Mouse (Mus musculus): ENCODE results near the gene Hspa1a. TPM values are rescaled to one million over a fixed set of nuclear protein-coding genes. Genes with fewer than 3 reads are reported as not detected.

The Hspa1a gene
- total and polyA plus RNA-seq, 2 experiments from 2014 or later: 2.5 to 10.2 TPM

- no peaks in the 10 kb centered on the region for H3K9me3 ChIP-seq (replicated peaks; ENCODE audit: control insufficient read depth, low read length)
- no peak overlapping the region for H3K27ac ChIP-seq (ENCODE audit: low read depth)
Measured at GRCm38 (mm10) chr17:34956340-34956739, 15.6 kb downstream of the Hspa1a start.

GRCm38 (mm10) chr17:34955884-34956283 is 16.1 kb downstream of the Hspa1a start:
- TF ChIP-seq CTCF (IDR thresholded peaks at IDR 0.05; ENCODE audit: low read depth): no peak
- H3K4me3 ChIP-seq (ENCODE audit: low read depth, low read length): no peak overlapping the region
- DNase-seq (ENCODE audit: low spot score) (no peak), ATAC-seq (ENCODE audit: insufficient read depth, low read depth) (no peak)
- WGBS: 68% methylated on average over 3 of the region's 3 CpGs
- 0 out of 2 replicates have a peak, but pooled peaks cover 1% of the 10 kb centered on the region for H3K36me3 ChIP-seq (replicated peaks; ENCODE audit: control insufficient read depth, insufficient read depth, low read length)
- H3K9me3 ChIP-seq (replicated peaks; ENCODE audit: control insufficient read depth, low read length): no peaks in the 10 kb centered on the region
- H3K27me3 ChIP-seq (ENCODE audit: control insufficient read depth, insufficient read depth, low read length): no peaks in the 10 kb centered on the region
- peaks cover 8% of the 10 kb centered on the region for H3K4me1 ChIP-seq (ENCODE audit: control insufficient read depth, insufficient read depth)
- no peak overlapping the region for H3K4me2 ChIP-seq (ENCODE audit: low read depth, low read length)
- no peak overlapping the region for H3K9ac ChIP-seq (replicated peaks; ENCODE audit: low read depth, low read length)
- no peak overlapping the region for H3K27ac ChIP-seq (ENCODE audit: low read depth)

More at GRCm38 (mm10) chr17:34956340-34956739, 15.6 kb downstream of the Hspa1a start:
- Histone ChIP-seq H3K4me2 (ENCODE audit: low read depth, low read length) (no peak overlapping the region), H3K36me3 (replicated peaks; ENCODE audit: control insufficient read depth, insufficient read depth, low read length) (no peaks in the 10 kb centered on the region), H3K27me3 (ENCODE audit: control insufficient read depth, insufficient read depth, low read length) (no peaks in the 10 kb centered on the region), H3K4me3 (ENCODE audit: low read depth, low read length) (no peak overlapping the region), H3K9ac (replicated peaks; ENCODE audit: low read depth, low read length) (no peak overlapping the region), H3K4me1 (ENCODE audit: control insufficient read depth, insufficient read depth) (peaks cover 8% of the 10 kb centered on the region; the same call in 1 of the 2 replicates)
- DNase-seq (ENCODE audit: low spot score) (peak; percentile 45), ATAC-seq (ENCODE audit: insufficient read depth, low read depth) (no peak)
- WGBS: 26% methylated on average over 1 of the region's 1 CpGs
- TF ChIP-seq CTCF (IDR thresholded peaks at IDR 0.05; ENCODE audit: low read depth): peak; percentile 51
- TF ChIP-seq EP300 (IDR thresholded peaks at IDR 0.05; ENCODE audit: low read depth): no peak

GRCm38 (mm10) chr17:34954831-34955230 is 17.1 kb downstream of the Hspa1a start:
- H3K4me3 ChIP-seq (ENCODE audit: low read depth, low read length): no peak overlapping the region
- no peak overlapping the region for H3K9ac ChIP-seq (replicated peaks; ENCODE audit: low read depth, low read length)
- 77% methylated on average over 4 of the region's 4 CpGs for WGBS
- no peak for TF ChIP-seq EP300 (IDR thresholded peaks at IDR 0.05; ENCODE audit: low read depth)
- no peak for TF ChIP-seq CTCF (IDR thresholded peaks at IDR 0.05; ENCODE audit: low read depth)
- no peak overlapping the region for H3K4me2 ChIP-seq (ENCODE audit: low read depth, low read length)
- H3K27ac ChIP-seq (ENCODE audit: low read depth): no peak overlapping the region
- no peaks in the 10 kb centered on the region for H3K9me3 ChIP-seq (replicated peaks; ENCODE audit: control insufficient read depth, low read length)
- ATAC-seq (ENCODE audit: insufficient read depth, low read depth): no peak
- no peak for DNase-seq (ENCODE audit: low spot score)
- no peaks in the 10 kb centered on the region for H3K27me3 ChIP-seq (ENCODE audit: control insufficient read depth, insufficient read depth, low read length)
- peaks cover 11% of the 10 kb centered on the region for H3K36me3 ChIP-seq (replicated peaks; ENCODE audit: control insufficient read depth, insufficient read depth, low read length)
- H3K4me1 ChIP-seq (ENCODE audit: control insufficient read depth, insufficient read depth): peaks cover 1% of the 10 kb centered on the region

GRCm38 (mm10) chr17:34953904-34954303 is 18.1 kb downstream of the Hspa1a start:
- H3K4me2 ChIP-seq (ENCODE audit: low read depth, low read length): no peak overlapping the region
- no peaks in the 10 kb centered on the region for H3K9me3 ChIP-seq (replicated peaks; ENCODE audit: control insufficient read depth, low read length)
- 90% methylated on average over 4 of the region's 4 CpGs for WGBS
- no peak overlapping the region for H3K27ac ChIP-seq (ENCODE audit: low read depth)
- H3K9ac ChIP-seq (replicated peaks; ENCODE audit: low read depth, low read length): no peak overlapping the region
- no peaks in the 10 kb centered on the region; the same call in 1 of the 2 replicates for H3K4me1 ChIP-seq (ENCODE audit: control insufficient read depth, insufficient read depth)
- H3K36me3 ChIP-seq (replicated peaks; ENCODE audit: control insufficient read depth, insufficient read depth, low read length): peaks cover 15% of the 10 kb centered on the region
- no peak overlapping the region for H3K4me3 ChIP-seq (ENCODE audit: low read depth, low read length)
- TF ChIP-seq EP300 (IDR thresholded peaks at IDR 0.05; ENCODE audit: low read depth) (no peak), CTCF (IDR thresholded peaks at IDR 0.05; ENCODE audit: low read depth) (no peak)
- ATAC-seq (ENCODE audit: insufficient read depth, low read depth) (no peak), DNase-seq (ENCODE audit: low spot score) (no peak)
- no peaks in the 10 kb centered on the region for H3K27me3 ChIP-seq (ENCODE audit: control insufficient read depth, insufficient read depth, low read length)

- no peak overlapping the region for H3K4me2 ChIP-seq (ENCODE audit: low read depth, low read length)
- ATAC-seq (ENCODE audit: insufficient read depth, low read depth) (no peak), DNase-seq (ENCODE audit: low spot score) (no peak)
- TF ChIP-seq EP300 (IDR thresholded peaks at IDR 0.05; ENCODE audit: low read depth) (no peak), CTCF (IDR thresholded peaks at IDR 0.05; ENCODE audit: low read depth) (no peak)
- H3K9me3 ChIP-seq (replicated peaks; ENCODE audit: control insufficient read depth, low read length): no peaks in the 10 kb centered on the region
- no peak overlapping the region for H3K27ac ChIP-seq (ENCODE audit: low read depth)
- no peaks in the 10 kb centered on the region; the same call in 1 of the 2 replicates for H3K4me1 ChIP-seq (ENCODE audit: control insufficient read depth, insufficient read depth)
- H3K9ac ChIP-seq (replicated peaks; ENCODE audit: low read depth, low read length): no peak overlapping the region
- WGBS: 77% methylated on average over 3 of the region's 3 CpGs
- H3K27me3 ChIP-seq (ENCODE audit: control insufficient read depth, insufficient read depth, low read length): no peaks in the 10 kb centered on the region
- H3K36me3 ChIP-seq (replicated peaks; ENCODE audit: control insufficient read depth, insufficient read depth, low read length): peaks cover 15% of the 10 kb centered on the region
- H3K4me3 ChIP-seq (ENCODE audit: low read depth, low read length): no peak overlapping the region
Measured at GRCm38 (mm10) chr17:34953258-34953657, 18.7 kb downstream of the Hspa1a start.

- H3K4me1 ChIP-seq (ENCODE audit: control insufficient read depth, insufficient read depth): no peaks in the 10 kb centered on the region; the same call in 1 of the 2 replicates
- peak; percentile 84 for DNase-seq (ENCODE audit: low spot score)
- H3K27ac ChIP-seq (ENCODE audit: low read depth): peak overlapping the region; percentile 73
- H3K9me3 ChIP-seq (replicated peaks; ENCODE audit: control insufficient read depth, low read length): no peaks in the 10 kb centered on the region
- peak overlapping the region; percentile 84 for H3K4me2 ChIP-seq (ENCODE audit: low read depth, low read length)
- no peaks in the 10 kb centered on the region for H3K27me3 ChIP-seq (ENCODE audit: control insufficient read depth, insufficient read depth, low read length)
- TF ChIP-seq CTCF (IDR thresholded peaks at IDR 0.05; ENCODE audit: low read depth) (peak; percentile 59), EP300 (IDR thresholded peaks at IDR 0.05; ENCODE audit: low read depth) (peak; percentile 92)
- H3K9ac ChIP-seq (replicated peaks; ENCODE audit: low read depth, low read length): peak overlapping the region; percentile 82
- peaks cover 15% of the 10 kb centered on the region for H3K36me3 ChIP-seq (replicated peaks; ENCODE audit: control insufficient read depth, insufficient read depth, low read length)
- ATAC-seq (ENCODE audit: insufficient read depth, low read depth): peak; percentile 75
- WGBS: under 1% methylated on average over 23 of the region's 23 CpGs
- peak overlapping the region; percentile 74 for H3K4me3 ChIP-seq (ENCODE audit: low read depth, low read length)
Measured at GRCm38 (mm10) chr17:34952378-34953040, 19.4 kb downstream of the Hspa1a start.

Data from heart, postnatal 0 days (tissue).